Comparison of ENCODE assay signal across 8 mouse cellular contexts in the genomic region with DNA sequence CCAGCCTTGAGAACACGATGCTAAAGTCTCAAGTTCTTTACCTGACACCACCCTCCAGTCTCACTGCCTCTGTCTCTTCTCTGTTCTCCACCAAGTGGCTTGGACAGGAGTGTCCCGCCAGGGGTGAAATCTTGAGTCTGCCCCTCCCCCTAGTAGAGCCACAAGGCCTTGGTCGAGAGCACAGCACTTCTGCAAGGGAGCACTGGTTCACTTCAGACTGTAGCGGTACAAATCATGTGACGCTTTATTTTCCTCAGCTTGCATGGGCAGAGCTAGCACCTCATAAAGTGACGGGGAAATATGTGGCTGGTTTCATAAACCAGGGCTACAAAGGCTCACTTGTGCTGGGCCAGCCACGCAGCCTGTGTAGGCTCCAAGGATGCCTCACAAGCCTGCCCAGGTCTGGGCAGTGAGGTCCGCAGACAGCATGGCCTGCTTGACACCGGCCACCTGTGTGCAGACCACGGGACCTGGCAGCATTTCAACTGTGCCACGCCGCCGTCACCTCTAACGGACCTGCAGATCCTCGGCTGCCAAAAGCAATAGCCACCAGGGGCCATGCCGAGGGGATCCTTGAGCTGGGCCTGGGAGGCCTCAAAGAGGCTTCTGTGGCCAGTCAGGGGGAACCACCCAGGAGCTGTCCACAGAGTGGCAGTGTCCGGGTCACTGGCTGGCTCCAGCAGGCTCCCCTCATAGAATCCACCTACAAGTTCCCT. TPM values are rescaled to one million over a fixed set of nuclear protein-coding genes. Genes with fewer than 3 reads are reported as not detected.
DNase-seq lines count a peak whose midpoint lies in the region; ATAC-seq lines count a peak whose summit lies in the region.

No protein-coding gene starts in this region.

- peaks cover 4% of the 10 kb centered on the region; the same call in 1 of the 2 replicates for H3K9me3 ChIP-seq in forebrain, embryonic 12.5 days
- H3K9me3 ChIP-seq in forebrain, embryonic 13.5 days (replicated peaks), result 0 out of 2 replicates have a peak, but pooled peaks cover 5% of the 10 kb centered on the region

- H3K4me1 ChIP-seq in forebrain, embryonic 12.5 days, result peaks cover 55% of the 10 kb centered on the region
- peaks cover 48% of the 10 kb centered on the region for H3K4me1 ChIP-seq in forebrain, embryonic 13.5 days

- no peak overlapping the region for H3K4me3 ChIP-seq in forebrain, embryonic 12.5 days (replicated peaks)
- no peak overlapping the region for H3K4me3 ChIP-seq in forebrain, embryonic 13.5 days

- no peak overlapping the region for H3K4me2 ChIP-seq in forebrain, embryonic 12.5 days
- H3K4me2 ChIP-seq in forebrain, embryonic 13.5 days, result no peak overlapping the region

- peak; percentile 59 for DNase-seq in testis, postnatal 10 days (ENCODE audit: low spot score)
- DNase-seq in testis, postnatal 14 days (ENCODE audit: low spot score), result no peak
- DNase-seq in kidney, postnatal 25 days, result peak; percentile 85 to 94
- DNase-seq in spleen, adult 12 weeks (ENCODE audit: low spot score), result no peak
- DNase-seq in right cerebral cortex, postnatal 36 days (ENCODE audit: low spot score in 2 of 2), result no peak
- DNase-seq in left cerebral cortex, postnatal 25 days (ENCODE audit: low spot score in 2 of 2), result no peak

- no peak for ATAC-seq in forebrain, embryonic 12.5 days (ENCODE audit: low FRiP score)
- no peak for ATAC-seq in forebrain, embryonic 13.5 days

- intact Hi-C loops in left cerebral cortex, postnatal 25 days (cut with DNase I), result loop anchor here (2.0 kb wide), 3 partner anchors 45 to 107 kb away; a partner anchor contains a TSS

- peaks cover 18% of the 10 kb centered on the region for H3K36me3 ChIP-seq in forebrain, embryonic 12.5 days (replicated peaks)
- H3K36me3 ChIP-seq in forebrain, embryonic 13.5 days (ENCODE audit: poor library complexity, severe bottlenecking), result peaks cover 4% of the 10 kb centered on the region

- H3K27me3 ChIP-seq in forebrain, embryonic 12.5 days, result no peaks in the 10 kb centered on the region
- H3K27me3 ChIP-seq in forebrain, embryonic 13.5 days, result no peaks in the 10 kb centered on the region

- H3K9ac ChIP-seq in forebrain, embryonic 12.5 days, result 0 out of 2 replicates have a peak overlapping the region, but pooled peaks have one; percentile 12
- H3K9ac ChIP-seq in forebrain, embryonic 13.5 days, result no peak overlapping the region

- 0 out of 2 replicates have a peak overlapping the region, but pooled peaks have one; percentile 19 for H3K27ac ChIP-seq in forebrain, embryonic 12.5 days
- H3K27ac ChIP-seq in forebrain, embryonic 13.5 days, result no peak overlapping the region

- 64% methylated on average over 17 of the region's 17 CpGs for WGBS in forebrain, embryonic 12.5 days
- WGBS in forebrain, embryonic 13.5 days, result 64% methylated on average over 17 of the region's 17 CpGs

RNA-seq across cellular contexts. Expression of a gene that starts 56.5 kb away (rescaled TPM):
- polyA plus RNA-seq in forebrain, embryonic 12.5 days (2016; fragmentation: Nextera tagmentation; extraction: Ambion mirVana), result 81.1 and 81.2 TPM in 2 replicates
- polyA plus RNA-seq in forebrain, embryonic 13.5 days (2015; fragmentation: Nextera tagmentation; extraction: Ambion mirVana), result 47.0 and 55.1 TPM in 2 replicates
- 1 to 10 TPM; 6.4 to 7.2 TPM for total RNA-seq in left cerebral cortex, postnatal 25 days (2021)

Comparison
In these comparisons a context has a peak if more than half of its experiments do, and no peak if none do; other contexts are left out.
1. DNase-seq: peak in testis, postnatal 10 days (single experiment) and kidney, postnatal 25 days (2 of 2); none in testis, postnatal 14 days (single experiment), spleen, adult 12 weeks (single experiment), right cerebral cortex, postnatal 36 days (0 of 2) and left cerebral cortex, postnatal 25 days (0 of 2).